Mouse (Mus musculus): Measurements from ENCODE around the gene Zfp433. TPM values are rescaled to one million over a fixed set of nuclear protein-coding genes. Genes with fewer than 3 reads are reported as not detected.
"Not testable (repeated sequence)": the region's sequence is repeated elsewhere in the genome, so short reads cannot be mapped to it uniquely, and the experiment has no call there.

The Zfp433 gene
- 10 to 100 TPM; 10.1 to 11.3 TPM for total RNA-seq (2021)
- long read RNA-seq, experiment 1, partial matches to known transcripts, result 0 of 3 reads
- long read RNA-seq, experiment 1, other reads (novel, unspliced or antisense), result 2 of 3 reads
- long read RNA-seq, experiment 2, partial matches to known transcripts, result 0 of 2 reads
- long read RNA-seq, experiment 2, other reads (novel, unspliced or antisense), result 1 of 2 reads

DNA sequence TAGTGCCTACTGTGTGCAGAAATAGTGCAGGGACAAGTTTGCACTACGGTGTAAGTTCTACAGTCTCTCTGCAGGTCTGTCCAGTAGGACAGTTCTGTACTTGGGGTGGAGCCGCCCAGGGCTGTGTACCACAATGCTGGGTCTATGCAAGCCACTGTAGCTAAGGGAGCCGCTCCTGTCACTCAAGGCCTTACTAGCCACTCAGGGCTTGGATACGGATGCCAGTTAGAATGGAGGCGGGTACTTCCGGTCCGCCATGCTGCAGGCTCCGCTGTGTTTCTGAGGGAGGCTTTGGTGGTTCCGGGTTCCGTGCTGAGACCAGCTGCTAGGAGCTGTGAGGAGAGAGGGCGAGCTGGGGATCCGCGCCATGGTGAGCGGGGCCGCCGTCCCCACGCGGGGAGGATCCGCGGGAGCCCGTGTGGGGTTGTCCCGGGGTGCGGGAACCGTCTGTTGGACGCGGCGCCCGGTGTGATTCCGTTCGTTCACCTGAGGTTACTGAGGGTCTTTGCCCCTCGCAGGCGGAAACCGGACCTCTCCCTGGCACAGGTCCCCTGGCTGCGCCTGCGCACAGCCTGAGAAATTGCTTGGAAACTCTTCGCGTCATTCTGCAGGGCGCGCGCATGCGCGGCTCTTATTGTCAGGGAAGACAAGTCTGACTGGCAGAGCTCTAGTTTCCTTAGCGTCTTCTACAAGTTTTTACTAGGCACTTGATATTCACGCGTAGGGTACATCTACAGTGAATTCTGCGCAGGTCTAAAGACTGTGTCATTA is at the start of gene Zfp433:
Gene Zfp433 (plus strand): TSS at position 295 of the 771 bp plus-strand sequence.
- DNase-seq (ENCODE audit: low spot score in 2 of 2); intact Hi-C loops (cut with DNase I): not testable (repeated sequence)

DNA sequence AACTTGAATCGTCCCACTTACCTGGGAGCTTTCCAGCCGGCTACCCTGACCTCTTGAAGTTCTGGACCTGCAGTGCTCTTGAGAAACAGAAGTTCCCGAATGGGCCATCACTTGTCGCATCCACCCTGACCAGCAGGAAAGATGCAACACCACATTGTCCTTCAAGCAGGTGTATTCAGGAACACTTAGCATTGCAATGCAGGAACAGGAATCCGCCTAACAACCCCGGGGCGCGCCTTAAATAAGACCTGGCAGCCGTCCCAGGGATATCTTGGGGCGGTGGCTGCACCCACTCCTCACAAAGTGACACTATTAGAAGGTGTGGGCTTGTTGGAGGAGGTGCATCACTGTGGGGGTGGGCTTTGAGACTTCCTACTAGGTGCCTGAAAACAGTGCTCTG is 49.4 kb upstream of the Zfp433 start:
- intact Hi-C loops (cut with DNase I), result no loop called here
- DNase-seq (ENCODE audit: low spot score in 2 of 2), result peak in 1 of 2 experiments; percentile 0

DNA sequence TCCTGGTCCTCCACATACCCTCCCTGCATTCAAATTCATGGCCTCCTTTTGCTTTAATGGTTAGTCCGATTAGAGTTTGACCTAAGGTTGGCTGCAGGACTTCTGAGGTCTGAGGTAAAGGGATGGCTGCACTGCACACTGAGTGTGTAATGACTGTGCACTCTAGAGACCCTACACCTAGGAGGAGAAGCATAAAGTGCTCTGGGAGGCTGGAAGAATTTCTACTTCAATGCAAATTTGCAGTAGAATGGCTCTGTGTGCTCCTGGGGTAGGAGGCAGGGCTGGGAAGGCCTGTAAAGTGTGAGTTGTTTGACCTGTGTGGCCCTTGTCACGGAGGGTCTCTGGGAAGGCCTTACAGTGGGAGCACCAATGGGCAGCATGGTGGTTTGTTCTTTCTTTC is 48.5 kb upstream of the Zfp433 start:
- no peak for DNase-seq (ENCODE audit: low spot score in 2 of 2)
- intact Hi-C loops (cut with DNase I), result no loop called here

DNA sequence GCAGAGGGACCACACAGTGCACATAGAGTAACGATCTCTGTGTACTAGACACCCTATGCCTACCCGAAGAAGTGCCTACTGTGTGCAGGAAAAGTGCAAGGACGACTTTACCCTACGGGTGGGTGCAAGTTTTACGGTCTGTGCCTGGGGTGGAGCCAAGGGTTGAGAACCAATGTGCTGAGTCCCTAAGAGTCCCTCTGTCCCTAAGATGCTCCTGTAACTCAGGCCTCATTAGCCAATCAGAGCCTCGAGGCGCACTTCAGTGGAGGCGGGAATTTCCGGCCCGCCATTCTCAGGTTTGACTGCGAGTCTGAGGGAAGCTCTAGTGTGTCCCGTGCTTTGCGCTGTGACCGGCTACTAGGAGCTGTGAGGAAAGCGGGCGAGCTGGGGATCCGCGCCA is 17.5 kb upstream of the Zfp433 start:
- intact Hi-C loops (cut with DNase I); DNase-seq (ENCODE audit: low spot score in 2 of 2): not testable (repeated sequence)

DNA sequence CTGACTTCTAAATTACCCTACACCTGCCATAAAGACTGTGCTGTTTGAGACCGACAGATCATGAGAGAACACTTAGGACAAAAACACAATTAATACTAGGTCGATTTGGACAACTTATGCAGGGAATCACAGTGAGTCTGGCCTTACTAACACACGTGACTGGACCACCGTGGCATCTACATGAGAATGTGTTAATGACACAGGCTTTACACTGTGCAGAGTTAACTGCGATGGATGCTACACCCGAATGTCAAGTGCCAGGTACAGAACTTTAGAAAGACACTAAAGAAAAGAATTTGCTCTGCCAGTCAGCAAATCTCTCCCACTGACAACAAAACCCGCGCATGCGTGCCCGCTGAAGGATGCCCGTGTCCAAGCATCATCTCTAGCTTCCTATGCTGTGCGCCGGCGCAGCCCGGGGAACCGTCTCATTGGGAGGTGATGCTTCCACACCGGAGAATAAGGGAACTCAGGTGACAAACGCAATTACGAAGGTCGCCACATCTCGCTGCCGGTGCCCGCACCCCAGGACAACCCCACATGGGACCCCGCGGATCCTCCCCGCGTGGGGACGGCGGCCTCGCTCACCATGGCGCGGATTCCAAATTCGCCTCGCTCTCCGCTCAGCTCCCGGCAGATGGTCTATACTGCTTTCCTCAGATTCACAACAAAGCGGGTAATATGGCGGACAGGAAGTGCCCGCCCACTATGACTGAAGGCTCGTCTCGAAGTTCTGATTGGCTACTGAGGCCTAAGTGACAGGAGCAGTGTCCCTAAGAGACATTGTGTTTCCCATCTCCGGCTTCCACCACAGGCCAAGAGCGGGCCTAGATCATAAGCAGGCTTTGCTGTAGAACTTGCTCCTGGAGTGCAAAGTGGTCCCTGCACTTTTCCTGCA is 66.1 kb downstream of the Zfp433 start, which contains the start of gene Gm3055:
Gene Gm3055 (minus strand): TSS at position 656 of the 898 bp plus-strand sequence.
- DNase-seq (ENCODE audit: low spot score in 2 of 2); intact Hi-C loops (cut with DNase I): not testable (repeated sequence)

DNA sequence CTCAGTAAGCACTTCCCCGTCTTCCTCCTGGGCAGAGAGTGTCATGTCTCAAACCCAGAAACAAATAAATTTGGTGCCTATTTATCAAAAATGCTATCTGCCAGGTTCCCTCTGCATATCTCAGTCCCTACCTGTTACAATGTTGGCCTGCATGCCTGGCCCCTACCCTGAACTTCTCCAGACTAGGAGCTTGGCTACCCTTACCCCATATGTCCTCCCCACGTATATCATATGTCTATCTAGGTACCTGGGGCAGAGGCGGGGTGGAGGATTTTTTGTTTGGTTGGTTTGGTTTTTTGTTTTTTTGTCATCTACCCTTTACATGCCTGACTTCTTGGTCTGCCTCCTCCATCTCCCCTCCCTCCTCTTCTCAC is 66.8 kb downstream of the Zfp433 start:
- intact Hi-C loops (cut with DNase I); DNase-seq (ENCODE audit: low spot score in 2 of 2): not testable (repeated sequence)

Other genes starting within 250 kb of the Zfp433 start
- gene Nfic, start 249.2 kb upstream of the Zfp433 start, total RNA-seq (2021), result 10 to 100 TPM; 67.0 to 69.8 TPM
- 100 to 1,000 TPM; 280 to 299 TPM for gene Celf5, start 222.1 kb upstream of the Zfp433 start, total RNA-seq (2021)
- gene Ncln, start 208.4 kb upstream of the Zfp433 start, total RNA-seq (2021), result 100 to 1,000 TPM in 1 of 2 experiments, 10 to 100 TPM in 1; 80.2 to 104 TPM
- under 1 TPM; 0.33 to 0.44 TPM for gene S1pr4, start 204.7 kb upstream of the Zfp433 start, total RNA-seq (2021)
- 1 to 10 TPM; 2.2 to 3.2 TPM for gene Gna15, start 180.6 kb upstream of the Zfp433 start, total RNA-seq (2021)
- 100 to 1,000 TPM; 102 to 109 TPM for gene Gna11, start 159.6 kb upstream of the Zfp433 start, total RNA-seq (2021)
- 100 to 1,000 TPM; 573 to 615 TPM for gene Aes, start 145.3 kb upstream of the Zfp433 start, total RNA-seq (2021)
- 10 to 100 TPM; 14.1 to 15.9 TPM for gene Tle2, start 130.3 kb upstream of the Zfp433 start, total RNA-seq (2021)
- 1 to 10 TPM; 1.3 to 2.7 TPM for gene Tle6, start 103.8 kb upstream of the Zfp433 start, total RNA-seq (2021)
- 1 to 10 TPM; 1.9 to 2.2 TPM for gene BC025920, start 98.6 kb upstream of the Zfp433 start, total RNA-seq (2021)
- gene Sirt6, start 77.0 kb upstream of the Zfp433 start, total RNA-seq (2021), result 10 to 100 TPM; 23.6 to 25.1 TPM
- gene Ankrd24, start 76.3 kb upstream of the Zfp433 start, total RNA-seq (2021), result 10 to 100 TPM; 31.9 to 34.5 TPM
- 1 to 10 TPM; 4.8 TPM for gene Gm10778, start 55.8 kb upstream of the Zfp433 start, total RNA-seq (2021)
- 1 to 10 TPM; 6.4 to 6.8 TPM for gene Gm3055, start 66.3 kb downstream of the Zfp433 start, total RNA-seq (2021)
- 1 to 10 TPM; 2.2 to 2.4 TPM for gene Gm4767, start 107.4 kb downstream of the Zfp433 start, total RNA-seq (2021)
- 1 to 10 TPM; 2.9 to 3.1 TPM for gene Gm32687, start 159.1 kb downstream of the Zfp433 start, total RNA-seq (2021)
- gene Zfp781, start 225.7 kb downstream of the Zfp433 start, total RNA-seq (2021), result 1 to 10 TPM; 2.4 to 2.5 TPM

Measured in left cerebral cortex, postnatal 14 days (tissue).